Mouse (Mus musculus): ENCODE results near the gene Slc39a10. TPM values are rescaled to one million over a fixed set of nuclear protein-coding genes. Genes with fewer than 3 reads are reported as not detected.

The Slc39a10 gene
- polyA plus RNA-seq, 1 experiment from 2014 or later: 21.6 TPM

GRCm38 (mm10) chr1:46922904-46923303 is 30.3 kb upstream of the Slc39a10 start:
- 82% methylated on average over 7 of the region's 7 CpGs for WGBS
- H3K27me3 ChIP-seq (ENCODE audit: control insufficient read depth, insufficient read depth, low read length): no peaks in the 10 kb centered on the region
- no peak overlapping the region for H3K27ac ChIP-seq (replicated peaks)
- no peak overlapping the region for H3K4me2 ChIP-seq (replicated peaks; ENCODE audit: low read depth)
- no peaks in the 10 kb centered on the region for H3K4me1 ChIP-seq (replicated peaks; ENCODE audit: control insufficient read depth, insufficient read depth)
- H3K9me3 ChIP-seq (ENCODE audit: control insufficient read depth, low read length): no peaks in the 10 kb centered on the region
- H3K9ac ChIP-seq (ENCODE audit: low read length): no peak overlapping the region
- H3K4me3 ChIP-seq (ENCODE audit: low read depth, low read length): no peak overlapping the region
- ATAC-seq (ENCODE audit: low FRiP score, low TSS enrichment) (no peak), DNase-seq (ENCODE audit: low spot score) (no peak)
- no peaks in the 10 kb centered on the region for H3K36me3 ChIP-seq (ENCODE audit: control insufficient read depth, insufficient read depth, low read length)
- TF ChIP-seq CTCF (IDR thresholded peaks at IDR 0.05; ENCODE audit: low read depth) (no peak), EP300 (optimal IDR thresholded peaks at IDR 0.05) (no peak)

- Histone ChIP-seq H3K36me3 (ENCODE audit: control insufficient read depth, insufficient read depth, low read length) (no peaks in the 10 kb centered on the region), H3K4me3 (ENCODE audit: low read depth, low read length) (no peak overlapping the region), H3K9me3 (ENCODE audit: control insufficient read depth, low read length) (no peaks in the 10 kb centered on the region), H3K27ac (replicated peaks) (no peak overlapping the region), H3K4me2 (replicated peaks; ENCODE audit: low read depth) (no peak overlapping the region), H3K27me3 (ENCODE audit: control insufficient read depth, insufficient read depth, low read length) (no peaks in the 10 kb centered on the region), H3K9ac (ENCODE audit: low read length) (no peak overlapping the region), H3K4me1 (replicated peaks; ENCODE audit: control insufficient read depth, insufficient read depth) (no peaks in the 10 kb centered on the region)
- ATAC-seq (ENCODE audit: low FRiP score, low TSS enrichment): no peak
- no peak for TF ChIP-seq CTCF (IDR thresholded peaks at IDR 0.05; ENCODE audit: low read depth)
- no peak for TF ChIP-seq EP300 (optimal IDR thresholded peaks at IDR 0.05)
- DNase-seq (ENCODE audit: low spot score): no peak
These were observed 29.0 kb upstream of the Slc39a10 start for GRCm38 (mm10) chr1:46921630-46922029.

- no peak overlapping the region for H3K27ac ChIP-seq (replicated peaks)
- no peak for DNase-seq (ENCODE audit: low spot score)
- TF ChIP-seq CTCF (IDR thresholded peaks at IDR 0.05; ENCODE audit: low read depth): no peak
- no peak for TF ChIP-seq EP300 (optimal IDR thresholded peaks at IDR 0.05)
These were observed 23.6 kb upstream of the Slc39a10 start for GRCm38 (mm10) chr1:46916237-46916636.

GRCm38 (mm10) chr1:46914349-46914748 is 21.7 kb upstream of the Slc39a10 start:
- TF ChIP-seq CTCF (IDR thresholded peaks at IDR 0.05; ENCODE audit: low read depth) (peak; percentile 49), EP300 (optimal IDR thresholded peaks at IDR 0.05) (no peak)
- Histone ChIP-seq H3K9me3 (ENCODE audit: control insufficient read depth, low read length) (no peaks in the 10 kb centered on the region), H3K4me1 (replicated peaks; ENCODE audit: control insufficient read depth, insufficient read depth) (no peaks in the 10 kb centered on the region), H3K36me3 (ENCODE audit: control insufficient read depth, insufficient read depth, low read length) (no peaks in the 10 kb centered on the region), H3K4me3 (ENCODE audit: low read depth, low read length) (no peak overlapping the region), H3K27ac (replicated peaks) (no peak overlapping the region), H3K9ac (ENCODE audit: low read length) (no peak overlapping the region), H3K27me3 (ENCODE audit: control insufficient read depth, insufficient read depth, low read length) (no peaks in the 10 kb centered on the region), H3K4me2 (replicated peaks; ENCODE audit: low read depth) (no peak overlapping the region)
- 57% methylated on average over 1 of the region's 1 CpGs for WGBS
- ATAC-seq (ENCODE audit: low FRiP score, low TSS enrichment): no peak
- no peak for DNase-seq (ENCODE audit: low spot score)

More at GRCm38 (mm10) chr1:46916237-46916636, 23.6 kb upstream of the Slc39a10 start:
- Histone ChIP-seq H3K4me2 (replicated peaks; ENCODE audit: low read depth) (no peak overlapping the region), H3K27me3 (ENCODE audit: control insufficient read depth, insufficient read depth, low read length) (no peaks in the 10 kb centered on the region), H3K9ac (ENCODE audit: low read length) (no peak overlapping the region), H3K4me3 (ENCODE audit: low read depth, low read length) (no peak overlapping the region), H3K9me3 (ENCODE audit: control insufficient read depth, low read length) (no peaks in the 10 kb centered on the region), H3K36me3 (ENCODE audit: control insufficient read depth, insufficient read depth, low read length) (no peaks in the 10 kb centered on the region), H3K4me1 (replicated peaks; ENCODE audit: control insufficient read depth, insufficient read depth) (no peaks in the 10 kb centered on the region)
- ATAC-seq (ENCODE audit: low FRiP score, low TSS enrichment): no peak

- no peak overlapping the region for H3K4me3 ChIP-seq (ENCODE audit: low read depth, low read length)
- no peak overlapping the region for H3K4me2 ChIP-seq (replicated peaks; ENCODE audit: low read depth)
- no peak overlapping the region for H3K9ac ChIP-seq (ENCODE audit: low read length)
- no peaks in the 10 kb centered on the region for H3K27me3 ChIP-seq (ENCODE audit: control insufficient read depth, insufficient read depth, low read length)
- WGBS: 63% methylated on average over 1 of the region's 1 CpGs
- no peaks in the 10 kb centered on the region for H3K4me1 ChIP-seq (replicated peaks; ENCODE audit: control insufficient read depth, insufficient read depth)
- no peaks in the 10 kb centered on the region for H3K36me3 ChIP-seq (ENCODE audit: control insufficient read depth, insufficient read depth, low read length)
- no peaks in the 10 kb centered on the region for H3K9me3 ChIP-seq (ENCODE audit: control insufficient read depth, low read length)
- TF ChIP-seq EP300 (optimal IDR thresholded peaks at IDR 0.05): no peak
- TF ChIP-seq CTCF (IDR thresholded peaks at IDR 0.05; ENCODE audit: low read depth): no peak
- ATAC-seq (ENCODE audit: low FRiP score, low TSS enrichment) (no peak), DNase-seq (ENCODE audit: low spot score) (no peak)
- H3K27ac ChIP-seq (replicated peaks): no peak overlapping the region
These were observed 20.0 kb upstream of the Slc39a10 start for GRCm38 (mm10) chr1:46912506-46913156.

GRCm38 (mm10) chr1:46910154-46910553 is 17.5 kb upstream of the Slc39a10 start:
- DNase-seq (ENCODE audit: low spot score): no peak
- 87% methylated on average over 3 of the region's 3 CpGs for WGBS
- Histone ChIP-seq H3K9ac (ENCODE audit: low read length) (no peak overlapping the region), H3K36me3 (ENCODE audit: control insufficient read depth, insufficient read depth, low read length) (no peaks in the 10 kb centered on the region), H3K27ac (replicated peaks) (no peak overlapping the region), H3K9me3 (ENCODE audit: control insufficient read depth, low read length) (no peaks in the 10 kb centered on the region), H3K4me2 (replicated peaks; ENCODE audit: low read depth) (no peak overlapping the region), H3K4me1 (replicated peaks; ENCODE audit: control insufficient read depth, insufficient read depth) (no peaks in the 10 kb centered on the region), H3K27me3 (ENCODE audit: control insufficient read depth, insufficient read depth, low read length) (no peaks in the 10 kb centered on the region), H3K4me3 (ENCODE audit: low read depth, low read length) (no peak overlapping the region)
- no peak for ATAC-seq (ENCODE audit: low FRiP score, low TSS enrichment)
- TF ChIP-seq EP300 (optimal IDR thresholded peaks at IDR 0.05) (no peak), CTCF (IDR thresholded peaks at IDR 0.05; ENCODE audit: low read depth) (no peak)
